Mouse (Mus musculus) limb, embryonic 14.5 days (tissue): ENCODE measurements around the gene Depdc1a. TPM values are rescaled to one million over a fixed set of nuclear protein-coding genes. Genes with fewer than 3 reads are reported as not detected.
"Not testable (repeated sequence)": the region's sequence is repeated elsewhere in the genome, so short reads cannot be mapped to it uniquely, and the experiment has no call there.

Experiments used
- ATAC-seq: fragments of 200-750 bp; cut with Nextera tagmentation; 2 replicates; pipeline ENCODE4 v1.8.0; 2017; ENCODE audit warnings: low read depth, moderate number of reproducible peaks, moderate TSS enrichment; ENCODE audit not compliant: low FRiP score
- DNase-seq: peaks from one replicate; pipeline ENCODE4 v3.0.0-alpha.2; 2015; ENCODE audit warnings: low spot score
- H3K27ac ChIP-seq: fragments of 300-500 bp; sonication (generic); replicated peaks from 2 replicates; pipeline ENCODE4 v1.5.1; 2014; ENCODE audit warnings: low read depth, mild to moderate bottlenecking, low read length, moderate library complexity, mixed read lengths
- H3K27me3 ChIP-seq: fragments of 300-500 bp; sonication (generic); 2 replicates; pipeline ENCODE4 v1.6.1; 2014; ENCODE audit warnings: low read length, mixed read lengths; ENCODE audit not compliant: control insufficient read depth, insufficient read depth
- H3K36me3 ChIP-seq: fragments of 300-500 bp; sonication (generic); 2 replicates; pipeline ENCODE4 v1.6.1; 2014; ENCODE audit warnings: mild to moderate bottlenecking, low read length, moderate library complexity, mixed read lengths; ENCODE audit not compliant: control insufficient read depth, insufficient read depth
- H3K4me1 ChIP-seq: fragments of 300-500 bp; sonication (generic); 2 replicates; pipeline ENCODE4 v1.6.1; 2014; ENCODE audit warnings: antibody characterized with exemption, low read length, mixed read lengths; ENCODE audit not compliant: control insufficient read depth, insufficient read depth
- H3K4me2 ChIP-seq: fragments of 300-500 bp; sonication (generic); replicated peaks from 2 replicates; pipeline ENCODE4 v1.6.1; 2014; ENCODE audit warnings: low read depth, mild to moderate bottlenecking, low read length, moderate library complexity; ENCODE audit not compliant: severe bottlenecking
- H3K4me3 ChIP-seq: fragments of 300-500 bp; sonication (generic); replicated peaks from 2 replicates; pipeline ENCODE4 v1.5.1; 2014; ENCODE audit warnings: low read length
- H3K9ac ChIP-seq: fragments of 300-500 bp; sonication (generic); 2 replicates; pipeline ENCODE4 v1.6.1; 2014; ENCODE audit warnings: mild to moderate bottlenecking, low read depth, low read length, moderate library complexity; ENCODE audit not compliant: severe bottlenecking
- H3K9me3 ChIP-seq: fragments of 300-500 bp; sonication (generic); 2 replicates; pipeline ENCODE4 v1.6.1; 2016; ENCODE audit warnings: low read length; ENCODE audit not compliant: control insufficient read depth
- POLR2A ChIP-seq: fragments of 200-500 bp; IDR thresholded peaks from 2 replicates; pipeline ENCODE4 v1.8.0; 2012; ENCODE audit warnings: inconsistent platforms, mild to moderate bottlenecking, moderate library complexity, borderline replicate concordance; ENCODE audit not compliant: insufficient read depth, insufficient read length; ENCODE audit errors: extremely low read depth
- WGBS: fragments of 180-500 bp; shearing (Covaris S2); extraction: QIAGEN DNeasy Blood & Tissue Kit; methylation state at CpG from one replicate; pipeline ENCODE4 v1.1.7; 2014; 5-methylcytosine and 5-hydroxymethylcytosine counted together
- polyA plus RNA-seq, 2 experiments: library from polyadenylated mRNA; depleted of rRNA in 1 of 2; stranded (reverse) in 1 of 2; unstranded in 1 of 2; fragments of >200 nt; fragmentation: Nextera tagmentation in 1 of 2; extraction: Ambion mirVana in 1 of 2; gene quantifications; 2 replicates each; pipeline versions ENCODE4 v1.2.1 to v1.2.3; 2012 to 2014

The Depdc1a gene
- polyA plus RNA-seq (2012; rRNA removed) (17.0 and 22.0 TPM in 2 replicates), polyA plus RNA-seq (2014; fragmentation: Nextera tagmentation; extraction: Ambion mirVana) (27.5 and 30.3 TPM in 2 replicates)

DNA sequence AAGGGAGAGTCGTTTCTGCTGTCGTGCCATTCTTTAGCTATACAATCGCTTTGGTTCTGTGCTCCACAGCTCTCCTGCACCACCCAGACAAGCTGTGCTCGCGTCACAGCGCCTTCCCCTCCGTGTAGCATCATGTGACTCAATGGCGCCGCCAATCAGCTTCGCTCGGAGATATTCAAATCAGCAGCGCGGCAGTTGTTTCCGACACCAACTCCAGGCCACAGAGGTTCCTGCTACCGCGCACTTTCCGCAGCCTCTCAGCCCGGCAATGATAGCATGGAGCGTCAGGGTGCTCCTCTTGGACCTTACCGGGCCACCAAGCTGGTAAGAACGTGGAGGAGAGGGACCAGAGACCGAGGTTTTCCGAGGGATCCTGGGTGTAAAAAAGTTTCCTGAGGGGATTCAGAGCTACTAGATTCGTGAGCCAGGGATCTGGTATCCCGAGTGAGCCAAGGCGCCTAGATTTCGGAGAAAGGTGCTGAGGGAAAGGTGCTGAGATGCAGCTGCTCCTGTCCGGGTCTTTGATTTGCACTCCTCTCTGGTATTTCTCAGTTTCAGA is at the start of gene Depdc1a:
Gene Depdc1a (plus strand): TSS at position 191 of the 559 bp plus-strand sequence.
- Histone ChIP-seq H3K36me3 (no peaks in the 10 kb centered on the region), H3K4me1 (no peaks in the 10 kb centered on the region), H3K4me2 (peak within 1 kb of the TSS; percentile 65), H3K27ac (no peak within 1 kb of the TSS), H3K4me3 (peak within 1 kb of the TSS; percentile 50), H3K9me3 (no peaks in the 10 kb centered on the region), H3K9ac (peak within 1 kb of the TSS; percentile 62), H3K27me3 (no peaks in the 10 kb centered on the region)
- ATAC-seq (peak; percentile 100), DNase-seq (peak; percentile 95)
- WGBS = under 1% methylated on average over 28 of the region's 28 CpGs
- TF ChIP-seq POLR2A = 0 out of 2 replicates have a peak, but pooled peaks have one; percentile 21

DNA sequence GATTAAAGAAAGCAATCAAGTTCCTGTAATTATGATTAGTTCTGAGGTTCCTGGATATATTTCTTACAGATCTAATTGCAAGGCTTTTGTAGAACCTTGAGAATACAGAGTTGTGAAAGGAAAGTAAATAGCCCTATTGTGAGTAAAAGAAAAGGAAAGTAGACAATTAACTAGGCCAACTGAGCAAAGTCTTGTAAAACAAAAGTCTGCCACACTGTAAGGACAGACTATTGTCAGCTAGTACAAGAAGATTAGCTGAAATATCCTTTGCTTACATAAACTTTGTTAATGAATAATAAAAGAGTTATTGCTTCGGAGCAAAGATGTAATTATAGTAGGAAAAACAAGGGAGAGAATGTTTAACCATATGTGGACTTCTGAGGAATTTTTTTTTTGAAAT is 25.2 kb upstream of the Depdc1a start:
- DNase-seq (no peak), ATAC-seq (no peak)
- Histone ChIP-seq H3K4me1 (no peaks in the 10 kb centered on the region), H3K27ac (no peak overlapping the region), H3K9ac (no peak overlapping the region), H3K36me3 (no peaks in the 10 kb centered on the region), H3K4me3 (no peak overlapping the region), H3K9me3 (no peaks in the 10 kb centered on the region), H3K27me3 (no peaks in the 10 kb centered on the region), H3K4me2 (no peak overlapping the region)
- WGBS = 40% methylated on average over 1 of the region's 1 CpGs
- no peak for TF ChIP-seq POLR2A

DNA sequence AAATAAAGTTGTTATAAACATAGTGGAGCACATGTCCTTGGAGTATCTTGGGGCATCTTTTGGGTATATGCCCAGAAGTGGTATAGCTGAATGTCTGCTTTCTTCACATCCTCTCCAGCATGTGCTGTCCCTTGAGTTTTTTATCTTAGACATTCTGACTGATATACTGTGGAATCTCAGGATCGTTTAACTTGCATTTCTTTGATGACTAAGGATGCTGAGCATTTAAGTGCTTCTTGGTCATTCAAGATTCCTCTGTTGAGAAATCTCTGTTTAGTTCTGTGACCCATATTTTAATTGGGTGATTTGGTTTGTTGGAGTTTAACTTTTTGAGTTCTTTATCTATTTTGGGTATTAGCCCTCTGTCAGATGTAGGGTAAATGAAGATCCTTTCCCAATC is 19.8 kb upstream of the Depdc1a start:
- ATAC-seq (no peak), DNase-seq (no peak)
- 69% methylated on average over 1 of the region's 1 CpGs for WGBS
- no peaks in the 10 kb centered on the region for H3K4me1 ChIP-seq
- no peak overlapping the region for H3K4me3 ChIP-seq
- H3K9ac ChIP-seq = no peak overlapping the region
- no peaks in the 10 kb centered on the region for H3K36me3 ChIP-seq
- no peak for TF ChIP-seq POLR2A
- H3K9me3 ChIP-seq = no peaks in the 10 kb centered on the region
- no peak overlapping the region for H3K27ac ChIP-seq
- no peak overlapping the region for H3K4me2 ChIP-seq
- H3K27me3 ChIP-seq = no peaks in the 10 kb centered on the region

DNA sequence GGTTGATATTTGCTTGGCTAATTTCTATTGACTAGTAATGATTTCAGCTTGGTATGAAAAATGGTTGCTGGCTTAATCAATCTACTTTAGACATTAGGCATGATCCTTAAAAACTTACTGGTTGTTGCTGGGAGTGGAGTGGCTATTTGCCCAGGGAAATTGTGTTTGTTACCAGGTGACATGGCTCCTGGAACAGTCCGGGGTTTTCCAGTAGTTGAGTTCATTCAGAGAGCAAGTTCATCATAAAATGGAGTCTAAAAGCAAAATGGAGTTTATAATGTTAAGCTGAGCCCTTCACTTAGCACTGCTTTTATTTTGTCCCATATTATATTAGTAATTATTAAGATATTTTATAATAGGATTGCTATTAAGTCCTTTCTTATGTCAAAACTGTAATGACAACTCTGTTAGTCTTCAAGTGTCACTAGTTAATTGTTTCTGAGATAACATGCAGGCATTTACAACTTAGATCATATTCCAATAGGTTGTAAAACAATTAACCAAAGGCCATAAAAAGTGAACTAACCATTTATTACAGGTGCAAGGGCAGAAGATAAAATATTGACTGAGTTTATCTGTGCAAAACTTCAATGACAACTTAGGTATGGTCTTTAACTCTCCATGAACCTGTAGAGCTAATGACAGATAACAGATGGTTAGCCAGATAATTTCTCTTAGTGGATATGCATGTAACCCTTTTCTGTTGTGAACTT is 17.8 kb upstream of the Depdc1a start:
- no peak for TF ChIP-seq POLR2A
- no peak for DNase-seq
- Histone ChIP-seq H3K27me3 (no peaks in the 10 kb centered on the region), H3K4me1 (no peaks in the 10 kb centered on the region), H3K4me3 (no peak overlapping the region), H3K9ac (no peak overlapping the region), H3K4me2 (no peak overlapping the region), H3K9me3 (no peaks in the 10 kb centered on the region), H3K36me3 (no peaks in the 10 kb centered on the region), H3K27ac (no peak overlapping the region)
- WGBS = 90% methylated on average over 1 of the region's 1 CpGs
- no peak for ATAC-seq

DNA sequence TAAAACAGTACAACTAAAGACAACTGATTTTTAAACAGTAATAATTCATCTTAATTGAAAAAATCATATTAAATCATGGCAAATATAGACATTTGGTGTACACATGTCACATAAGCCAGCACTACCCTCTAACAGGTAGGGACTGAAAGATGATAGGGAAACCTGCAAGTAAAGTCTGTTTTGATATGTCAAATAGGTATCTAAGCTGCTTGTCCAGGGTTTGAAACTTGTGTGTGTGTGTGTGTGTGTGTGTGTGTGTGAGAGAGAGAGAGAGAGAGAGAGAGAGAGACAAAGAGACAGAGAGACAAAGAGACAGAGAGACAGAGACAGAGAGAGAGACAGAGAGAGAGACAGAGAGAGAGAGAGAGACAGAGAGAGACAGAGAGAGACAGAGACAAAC is 524 bp upstream of the Depdc1a start:
- H3K9ac ChIP-seq = peak overlapping the region; percentile 62
- not testable (repeated sequence) for H3K27ac ChIP-seq, H3K27me3 ChIP-seq, H3K4me1 ChIP-seq, H3K36me3 ChIP-seq, DNase-seq, H3K9me3 ChIP-seq, ATAC-seq
- H3K4me2 ChIP-seq = peak overlapping the region; percentile 65
- H3K4me3 ChIP-seq = peak overlapping the region; percentile 50
